Mouse (Mus musculus): Measurements from ENCODE around the gene Mmp11.

DNA sequence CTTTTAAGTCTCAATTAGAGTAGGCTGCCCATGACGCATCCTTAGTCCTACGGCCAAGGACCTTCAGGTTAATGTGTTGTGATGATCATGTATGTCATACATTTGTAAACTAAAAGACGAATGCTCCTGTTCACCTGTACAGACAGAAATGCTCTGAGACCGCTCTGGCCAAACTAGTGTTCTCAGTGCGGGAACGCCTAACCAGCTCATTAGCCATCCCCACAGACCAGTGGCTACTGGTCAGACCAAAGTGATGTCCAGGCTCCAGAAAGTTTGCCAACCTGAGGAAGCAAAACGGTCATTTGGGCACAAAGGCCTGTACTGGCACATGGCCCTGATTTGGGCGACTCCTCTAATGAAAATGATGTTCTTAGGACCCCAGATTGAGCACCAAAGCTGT lies 51.6 kb downstream of the Mmp11 start:
- no peak for TF ChIP-seq CTCF (conservative IDR thresholded peaks at IDR 0.05 in 1 of 2, IDR thresholded peaks at IDR 0.05 in 1 of 2; ENCODE audit: low read depth in 2 of 2, low read length in 2 of 2)
- TF ChIP-seq CHD1 (IDR thresholded peaks at IDR 0.05; ENCODE audit: low read depth, low read length): no peak
- TF ChIP-seq TCF12 (IDR thresholded peaks at IDR 0.05; ENCODE audit: low read depth, low read length): no peak
- no peak for TF ChIP-seq POLR2A (IDR thresholded peaks at IDR 0.05; ENCODE audit: low read depth, low read length)
- TF ChIP-seq PAX5 (IDR thresholded peaks at IDR 0.05; ENCODE audit: low read length): no peak
- no peak for TF ChIP-seq MAX (IDR thresholded peaks at IDR 0.05; ENCODE audit: low read length)
- TF ChIP-seq ZMIZ1 (IDR thresholded peaks at IDR 0.05; ENCODE audit: low read depth, low read length): no peak
- no peak for TF ChIP-seq CHD2 (IDR thresholded peaks at IDR 0.05; ENCODE audit: low read length)
- no peak for TF ChIP-seq RCOR1 (conservative IDR thresholded peaks at IDR 0.05; ENCODE audit: low read depth, low read length)
- TF ChIP-seq EP300 (IDR thresholded peaks at IDR 0.05; ENCODE audit: low read length): no peak
- TF ChIP-seq JUND (conservative IDR thresholded peaks at IDR 0.05; ENCODE audit: low read depth, low read length): no peak
